In genomic region chr11:77890648-77891258, GRCm38 (mm10) we compare ENCODE assay signal across 18 mouse cellular contexts. TPM values are rescaled to one million over a fixed set of nuclear protein-coding genes. Genes with fewer than 3 reads are reported as not detected.
DNase-seq lines count a peak whose midpoint lies in the region; ATAC-seq lines count a peak whose summit lies in the region.
"Had no signal": no experiment of that assay in that cellular context is flagged by ENCODE, and none has a peak within 500 bp of the region (broad histone marks: within the 10 kb centered on the region; RNA-seq: fewer than 3 reads in every experiment).

No protein-coding gene starts in this region.

- no peaks in the 10 kb centered on the region for H3K36me3 ChIP-seq in hindbrain, embryonic 12.5 days
- no peaks in the 10 kb centered on the region for H3K36me3 ChIP-seq in hindbrain, embryonic 16.5 days (ENCODE audit: control insufficient read depth, insufficient read depth, low read length)
- no peaks in the 10 kb centered on the region for H3K36me3 ChIP-seq in midbrain, embryonic 13.5 days
- H3K36me3 ChIP-seq in midbrain, embryonic 11.5 days (ENCODE audit: control insufficient read depth, insufficient read depth, low read length), result no peaks in the 10 kb centered on the region
- H3K36me3 ChIP-seq in forebrain, embryonic 14.5 days (ENCODE audit: control insufficient read depth, insufficient read depth, low read length), result no peaks in the 10 kb centered on the region
- H3K36me3 ChIP-seq in neural tube, embryonic 15.5 days, result no peaks in the 10 kb centered on the region
- H3K36me3 ChIP-seq: limb, embryonic 13.5 days had no signal

- H3K4me2 ChIP-seq in hindbrain, embryonic 12.5 days (replicated peaks), result no peak overlapping the region
- H3K4me2 ChIP-seq in hindbrain, embryonic 16.5 days (ENCODE audit: low read length), result no peak overlapping the region
- no peak overlapping the region for H3K4me2 ChIP-seq in midbrain, embryonic 13.5 days (replicated peaks)
- H3K4me2 ChIP-seq in midbrain, embryonic 11.5 days, result no peak overlapping the region
- H3K4me2 ChIP-seq in forebrain, embryonic 14.5 days (ENCODE audit: low read length), result no peak overlapping the region
- no peak overlapping the region for H3K4me2 ChIP-seq in neural tube, embryonic 15.5 days
- H3K4me2 ChIP-seq: heart, embryonic 11.5 days; limb, embryonic 13.5 days; lung, embryonic 14.5 days had no signal

- ATAC-seq in hindbrain, embryonic 12.5 days (ENCODE audit: low FRiP score), result no peak
- ATAC-seq in hindbrain, embryonic 16.5 days, result no peak
- ATAC-seq in midbrain, embryonic 13.5 days, result no peak
- ATAC-seq in midbrain, embryonic 11.5 days (ENCODE audit: low FRiP score), result no peak
- ATAC-seq in forebrain, embryonic 14.5 days, result no peak
- ATAC-seq in neural tube, embryonic 15.5 days (ENCODE audit: low FRiP score), result no peak

- peaks cover 71% of the 10 kb centered on the region for H3K4me1 ChIP-seq in hindbrain, embryonic 12.5 days
- peaks cover 50% of the 10 kb centered on the region for H3K4me1 ChIP-seq in hindbrain, embryonic 16.5 days (ENCODE audit: control insufficient read depth, insufficient read depth, low read depth, low read length)
- H3K4me1 ChIP-seq in midbrain, embryonic 13.5 days (replicated peaks), result peaks cover 85% of the 10 kb centered on the region
- H3K4me1 ChIP-seq in midbrain, embryonic 11.5 days (ENCODE audit: control insufficient read depth, insufficient read depth, low read length), result peaks cover 63% of the 10 kb centered on the region
- H3K4me1 ChIP-seq in forebrain, embryonic 14.5 days (ENCODE audit: control insufficient read depth, insufficient read depth, low read length), result peaks cover 69% of the 10 kb centered on the region
- peaks cover 73% of the 10 kb centered on the region for H3K4me1 ChIP-seq in neural tube, embryonic 15.5 days

- DNase-seq in midbrain, embryonic 11.5 days (ENCODE audit: low spot score, missing footprints), result no peak
- DNase-seq in forebrain, embryonic 14.5 days (ENCODE audit: low spot score), result peak; percentile 78
- DNase-seq in lung, postnatal 10 days, result no peak
- no peak for DNase-seq in lung, postnatal 25 days (ENCODE audit: low spot score)
- DNase-seq: adrenal gland, postnatal 25 days; cerebellum, postnatal 14 days; gastrocnemius, postnatal 10 days; heart, postnatal 4 days; lung, embryonic 14.5 days; thymus, postnatal 36 days had no signal

- H3K9me3 ChIP-seq in hindbrain, embryonic 12.5 days (replicated peaks), result no peaks in the 10 kb centered on the region
- H3K9me3 ChIP-seq in hindbrain, embryonic 16.5 days (ENCODE audit: control insufficient read depth, low read length), result no peaks in the 10 kb centered on the region
- H3K9me3 ChIP-seq in midbrain, embryonic 13.5 days, result no peaks in the 10 kb centered on the region
- no peaks in the 10 kb centered on the region for H3K9me3 ChIP-seq in midbrain, embryonic 11.5 days (ENCODE audit: control insufficient read depth, low read length)
- H3K9me3 ChIP-seq in forebrain, embryonic 14.5 days (replicated peaks; ENCODE audit: control insufficient read depth, low read length), result no peaks in the 10 kb centered on the region
- no peaks in the 10 kb centered on the region for H3K9me3 ChIP-seq in neural tube, embryonic 15.5 days (replicated peaks)
- H3K9me3 ChIP-seq: limb, embryonic 13.5 days; megakaryocyte, embryonic 14.5 days had no signal

- H3K27me3 ChIP-seq in hindbrain, embryonic 12.5 days, result peaks cover 15% of the 10 kb centered on the region
- no peaks in the 10 kb centered on the region for H3K27me3 ChIP-seq in hindbrain, embryonic 16.5 days (replicated peaks; ENCODE audit: control insufficient read depth, insufficient read depth, low read length)
- peaks cover 8% of the 10 kb centered on the region; the same call in 1 of the 2 replicates for H3K27me3 ChIP-seq in midbrain, embryonic 13.5 days
- H3K27me3 ChIP-seq in midbrain, embryonic 11.5 days (ENCODE audit: control insufficient read depth, insufficient read depth, low read length), result peaks cover 2% of the 10 kb centered on the region; the same call in 1 of the 2 replicates
- H3K27me3 ChIP-seq in forebrain, embryonic 14.5 days (replicated peaks; ENCODE audit: control insufficient read depth, insufficient read depth, low read length), result no peaks in the 10 kb centered on the region
- H3K27me3 ChIP-seq in neural tube, embryonic 15.5 days (replicated peaks), result no peaks in the 10 kb centered on the region

- no peak overlapping the region for H3K9ac ChIP-seq in hindbrain, embryonic 12.5 days
- H3K9ac ChIP-seq in hindbrain, embryonic 16.5 days (ENCODE audit: low read depth, low read length), result no peak overlapping the region
- no peak overlapping the region for H3K9ac ChIP-seq in midbrain, embryonic 13.5 days (replicated peaks)
- H3K9ac ChIP-seq in midbrain, embryonic 11.5 days (ENCODE audit: low read length), result no peak overlapping the region
- H3K9ac ChIP-seq in forebrain, embryonic 14.5 days (ENCODE audit: low read length), result no peak overlapping the region
- H3K9ac ChIP-seq in neural tube, embryonic 15.5 days (replicated peaks), result no peak overlapping the region
- H3K9ac ChIP-seq: limb, embryonic 13.5 days; lung, embryonic 14.5 days had no signal

- WGBS in hindbrain, embryonic 12.5 days, result 47% methylated on average over 2 of the region's 2 CpGs
- 56% methylated on average over 2 of the region's 2 CpGs for WGBS in hindbrain, embryonic 16.5 days
- 55% methylated on average over 2 of the region's 2 CpGs for WGBS in midbrain, embryonic 13.5 days
- WGBS in midbrain, embryonic 11.5 days, result 63% methylated on average over 2 of the region's 2 CpGs
- WGBS in forebrain, embryonic 14.5 days, result 7% methylated on average over 2 of the region's 2 CpGs
- WGBS in neural tube, embryonic 15.5 days, result 37% methylated on average over 2 of the region's 2 CpGs

- no peak overlapping the region for H3K4me3 ChIP-seq in hindbrain, embryonic 12.5 days
- no peak overlapping the region for H3K4me3 ChIP-seq in hindbrain, embryonic 16.5 days (ENCODE audit: low read length)
- no peak overlapping the region for H3K4me3 ChIP-seq in midbrain, embryonic 13.5 days (replicated peaks)
- no peak overlapping the region for H3K4me3 ChIP-seq in midbrain, embryonic 11.5 days (ENCODE audit: low read depth, low read length)
- no peak overlapping the region for H3K4me3 ChIP-seq in forebrain, embryonic 14.5 days (ENCODE audit: low read depth, low read length)
- H3K4me3 ChIP-seq in neural tube, embryonic 15.5 days (replicated peaks), result no peak overlapping the region
- H3K4me3 ChIP-seq: limb, embryonic 13.5 days; megakaryocyte, embryonic 14.5 days had no signal

- H3K27ac ChIP-seq in hindbrain, embryonic 12.5 days, result 0 out of 2 replicates have a peak overlapping the region, but pooled peaks have one; percentile 23
- H3K27ac ChIP-seq in hindbrain, embryonic 16.5 days (ENCODE audit: low read depth, low read length), result no peak overlapping the region
- H3K27ac ChIP-seq in midbrain, embryonic 13.5 days, result peak overlapping the region; percentile 37; the same call in 1 of the 2 replicates
- H3K27ac ChIP-seq in midbrain, embryonic 11.5 days (ENCODE audit: low read depth, low read length), result no peak overlapping the region
- peak overlapping the region; percentile 55; the same call in 1 of the 2 replicates for H3K27ac ChIP-seq in forebrain, embryonic 14.5 days (ENCODE audit: low read depth, low read length)
- peak overlapping the region; percentile 39; the same call in 1 of the 2 replicates for H3K27ac ChIP-seq in neural tube, embryonic 15.5 days (replicated peaks)
- H3K27ac ChIP-seq: kidney, postnatal 0 days; limb, embryonic 13.5 days had no signal

RNA-seq across cellular contexts. Expression of gene Pipox, which starts 3.1 kb away (rescaled TPM):
- polyA plus RNA-seq in hindbrain, embryonic 12.5 days (2016; fragmentation: Nextera tagmentation; extraction: Ambion mirVana), result 5.0 and 7.1 TPM in 2 replicates
- 5.9 and 7.7 TPM in 2 replicates for polyA plus RNA-seq in hindbrain, embryonic 16.5 days (2015; fragmentation: Nextera tagmentation; extraction: Ambion mirVana)
- polyA plus RNA-seq in midbrain, embryonic 13.5 days (2015; fragmentation: Nextera tagmentation; extraction: Ambion mirVana), result 8.6 and 11.0 TPM in 2 replicates
- 12.1 and 12.6 TPM in 2 replicates for polyA plus RNA-seq in midbrain, embryonic 11.5 days (2014; fragmentation: Nextera tagmentation; extraction: Ambion mirVana)
- 10.1 and 11.4 TPM in 2 replicates for polyA plus RNA-seq in forebrain, embryonic 14.5 days (2014; fragmentation: Nextera tagmentation; extraction: Ambion mirVana)
- polyA plus RNA-seq in neural tube, embryonic 15.5 days (2015; fragmentation: Nextera tagmentation; extraction: Ambion mirVana), result 5.4 and 5.5 TPM in 2 replicates

RNA-seq across cellular contexts. Expression of gene Sez6, which starts 39.8 kb away (rescaled TPM):
- polyA plus RNA-seq in hindbrain, embryonic 12.5 days (2016; fragmentation: Nextera tagmentation; extraction: Ambion mirVana), result 47.3 and 48.7 TPM in 2 replicates
- 132 and 156 TPM in 2 replicates for polyA plus RNA-seq in hindbrain, embryonic 16.5 days (2015; fragmentation: Nextera tagmentation; extraction: Ambion mirVana)
- polyA plus RNA-seq in midbrain, embryonic 13.5 days (2015; fragmentation: Nextera tagmentation; extraction: Ambion mirVana), result 118 TPM in 2 replicates
- 7.2 and 8.6 TPM in 2 replicates for polyA plus RNA-seq in midbrain, embryonic 11.5 days (2014; fragmentation: Nextera tagmentation; extraction: Ambion mirVana)
- 140 and 175 TPM in 2 replicates for polyA plus RNA-seq in forebrain, embryonic 14.5 days (2014; fragmentation: Nextera tagmentation; extraction: Ambion mirVana)
- polyA plus RNA-seq in neural tube, embryonic 15.5 days (2015; fragmentation: Nextera tagmentation; extraction: Ambion mirVana), result 101 and 123 TPM in 2 replicates

Comparison
In these comparisons a context has a peak if more than half of its experiments do, and no peak if none do; other contexts are left out.
1. H3K27ac ChIP-seq: peak in hindbrain, embryonic 12.5 days (single experiment), midbrain, embryonic 13.5 days (single experiment), forebrain, embryonic 14.5 days (single experiment) and neural tube, embryonic 15.5 days (single experiment); none in hindbrain, embryonic 16.5 days (single experiment) and midbrain, embryonic 11.5 days (single experiment).